ENCODE assay signal across 8 mouse cellular contexts in the genomic region with DNA sequence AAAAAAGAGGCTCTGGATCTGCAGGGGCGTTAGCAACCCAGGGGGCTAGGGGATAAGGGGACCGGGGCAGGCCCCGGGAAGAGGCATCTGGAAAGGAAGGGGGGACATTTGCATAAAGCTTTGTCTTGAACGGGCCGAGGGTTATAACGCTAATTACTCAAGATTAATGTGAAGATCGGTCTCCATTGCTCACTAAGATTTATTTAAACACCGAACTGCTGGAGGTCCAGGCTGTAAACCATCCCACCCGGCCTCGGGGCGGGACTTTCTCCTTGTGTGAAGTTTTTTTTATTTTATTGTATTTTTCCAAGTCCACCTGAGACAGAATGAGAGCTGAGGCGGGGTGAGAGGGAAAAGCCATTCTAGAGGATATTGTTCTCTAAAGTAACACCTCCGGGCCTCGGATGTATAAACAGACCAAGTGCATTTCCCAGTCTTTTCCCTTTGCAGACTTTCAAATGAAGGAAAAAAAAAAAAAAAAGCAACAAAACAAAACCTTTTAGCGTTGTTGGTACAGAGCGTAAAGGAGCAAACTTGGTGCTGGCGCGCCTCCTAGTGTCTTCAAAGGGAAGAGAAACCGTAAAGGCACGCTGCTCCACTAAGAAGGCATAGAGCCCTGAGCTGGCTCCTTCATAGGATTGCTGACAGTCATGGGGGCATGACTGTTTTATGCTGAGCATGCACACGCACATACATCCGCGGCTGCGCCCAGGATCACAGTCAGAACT.
A peak's percentile ranks its signal among the peaks of the same experiment; 100 is the strongest.
DNase-seq lines count a peak whose midpoint lies in the region; ATAC-seq and TF ChIP-seq lines count a peak whose summit lies in the region.

No protein-coding gene starts in this region.

- H3K27ac ChIP-seq in limb, embryonic 14.5 days (replicated peaks; ENCODE audit: low read depth, low read length) = no peak overlapping the region
- no peak overlapping the region for H3K27ac ChIP-seq in midbrain, embryonic 14.5 days (replicated peaks; ENCODE audit: low read depth, low read length)
- H3K27ac ChIP-seq in stomach, embryonic 16.5 days (ENCODE audit: low read length) = peak overlapping the region; percentile 67

- peak overlapping the region; percentile 33 for H3K4me3 ChIP-seq in limb, embryonic 14.5 days (replicated peaks; ENCODE audit: low read length)
- H3K4me3 ChIP-seq in midbrain, embryonic 14.5 days (replicated peaks; ENCODE audit: low read depth, low read length) = peak overlapping the region; percentile 16; the same call in 1 of the 2 replicates
- H3K4me3 ChIP-seq in stomach, embryonic 16.5 days (replicated peaks; ENCODE audit: low read length) = peak overlapping the region; percentile 49

- H3K36me3 ChIP-seq in limb, embryonic 14.5 days (ENCODE audit: control insufficient read depth, insufficient read depth, low read length) = no peaks in the 10 kb centered on the region
- no peaks in the 10 kb centered on the region for H3K36me3 ChIP-seq in midbrain, embryonic 14.5 days (ENCODE audit: control insufficient read depth, insufficient read depth, low read length)
- no peaks in the 10 kb centered on the region for H3K36me3 ChIP-seq in stomach, embryonic 16.5 days (ENCODE audit: control insufficient read depth, insufficient read depth, low read length)

- peaks cover 53% of the 10 kb centered on the region for H3K27me3 ChIP-seq in limb, embryonic 14.5 days (ENCODE audit: control insufficient read depth, insufficient read depth, low read length)
- peaks cover 57% of the 10 kb centered on the region for H3K27me3 ChIP-seq in midbrain, embryonic 14.5 days (ENCODE audit: control insufficient read depth, insufficient read depth, low read length)
- H3K27me3 ChIP-seq in stomach, embryonic 16.5 days (ENCODE audit: control insufficient read depth, insufficient read depth, low read length) = peaks cover 14% of the 10 kb centered on the region

- peak overlapping the region; percentile 70 for H3K4me2 ChIP-seq in limb, embryonic 14.5 days (replicated peaks; ENCODE audit: low read depth, low read length, severe bottlenecking)
- H3K4me2 ChIP-seq in midbrain, embryonic 14.5 days (ENCODE audit: low read length) = peak overlapping the region; percentile 49
- peak overlapping the region; percentile 83 for H3K4me2 ChIP-seq in stomach, embryonic 16.5 days (ENCODE audit: low read depth, low read length)

- H3K9ac ChIP-seq in limb, embryonic 14.5 days (ENCODE audit: low read depth, low read length, severe bottlenecking) = peak overlapping the region; percentile 34; the same call in 1 of the 2 replicates
- H3K9ac ChIP-seq in midbrain, embryonic 14.5 days (replicated peaks; ENCODE audit: low read length) = no peak overlapping the region
- peak overlapping the region; percentile 64 for H3K9ac ChIP-seq in stomach, embryonic 16.5 days (ENCODE audit: low read length)

- peak; percentile 77 for ATAC-seq in limb, embryonic 14.5 days (ENCODE audit: low FRiP score, low read depth)
- peak; percentile 89 for ATAC-seq in midbrain, embryonic 14.5 days (ENCODE audit: low FRiP score, low TSS enrichment)
- peak; percentile 80; the same call in 1 of the 2 replicates for ATAC-seq in stomach, embryonic 16.5 days (ENCODE audit: insufficient read depth, low FRiP score)

- DNase-seq in urinary bladder, adult 18-20 months (ENCODE audit: low spot score in 2 of 2) = peak; percentile 40 to 41
- no peak for DNase-seq in urinary bladder, adult 2 months (ENCODE audit: low spot score)
- peak; percentile 92 for DNase-seq in embryo, embryonic 10.5 days (ENCODE audit: low spot score)
- peak; percentile 13 for DNase-seq in heart, adult 8-10 months (ENCODE audit: low spot score)
- peak; percentile 64 for DNase-seq in kidney, adult 9 months
- DNase-seq in limb, embryonic 14.5 days (ENCODE audit: low spot score) = peak; percentile 86
- DNase-seq in midbrain, embryonic 14.5 days = peak; percentile 94

- H3K4me1 ChIP-seq in limb, embryonic 14.5 days (ENCODE audit: control insufficient read depth, insufficient read depth, low read length) = peaks cover 11% of the 10 kb centered on the region
- H3K4me1 ChIP-seq in midbrain, embryonic 14.5 days (ENCODE audit: control insufficient read depth, insufficient read depth, low read length) = no peaks in the 10 kb centered on the region
- peaks cover 9% of the 10 kb centered on the region; the same call in 1 of the 2 replicates for H3K4me1 ChIP-seq in stomach, embryonic 16.5 days (ENCODE audit: control insufficient read depth, insufficient read depth, low read length)

- no peak for TF ChIP-seq POLR2A in limb, embryonic 14.5 days (IDR thresholded peaks at IDR 0.05; ENCODE audit: borderline replicate concordance, extremely low read depth, insufficient read depth, insufficient read length)

- WGBS in limb, embryonic 14.5 days = under 1% methylated on average over 24 of the region's 24 CpGs
- under 1% methylated on average over 24 of the region's 24 CpGs for WGBS in midbrain, embryonic 14.5 days
- under 1% methylated on average over 24 of the region's 24 CpGs for WGBS in stomach, embryonic 16.5 days

- H3K9me3 ChIP-seq in limb, embryonic 14.5 days (ENCODE audit: control insufficient read depth, low read length) = no peaks in the 10 kb centered on the region
- H3K9me3 ChIP-seq in midbrain, embryonic 14.5 days (ENCODE audit: control insufficient read depth, low read length) = no peaks in the 10 kb centered on the region
- H3K9me3 ChIP-seq in stomach, embryonic 16.5 days (replicated peaks; ENCODE audit: control insufficient read depth, low read length) = no peaks in the 10 kb centered on the region
